Mouse (Mus musculus): ENCODE measurements around the gene Asb2.

DNA sequence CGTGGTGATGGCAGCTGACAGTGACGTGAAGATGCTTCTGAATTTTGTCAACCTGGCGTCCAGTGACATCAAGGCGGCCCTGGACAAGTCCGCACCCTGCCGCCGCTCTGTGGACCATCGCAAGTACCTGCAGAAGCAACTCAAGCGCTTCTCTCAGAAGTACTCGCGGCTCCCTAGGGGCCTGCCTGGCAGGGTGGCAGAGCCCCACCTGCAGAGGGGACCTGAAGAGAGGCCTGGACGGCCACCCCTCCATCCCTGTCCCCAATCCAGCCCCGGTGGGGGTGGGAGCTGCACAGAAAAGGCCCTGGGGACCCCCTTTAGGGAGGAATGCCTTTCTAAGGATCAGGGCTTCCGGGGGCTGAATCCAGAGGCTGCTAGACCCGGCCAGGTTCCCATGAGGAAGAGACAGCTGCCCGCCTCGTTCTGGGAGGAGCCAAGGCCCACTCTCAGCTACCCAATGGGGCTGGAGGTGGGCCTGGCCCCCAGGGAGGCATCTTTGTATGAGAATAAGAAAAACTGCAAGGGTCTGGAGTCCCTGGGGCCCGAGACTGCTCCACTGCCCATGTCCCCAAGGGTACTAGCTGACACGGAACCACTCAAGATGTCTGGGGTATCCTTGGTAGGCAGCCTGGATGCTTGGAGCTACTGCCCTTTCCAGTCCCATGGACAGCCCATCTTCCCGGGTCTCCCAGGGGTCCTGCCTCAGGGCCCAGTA, 39.8 kb downstream of the Asb2 start:
- no peak for TF ChIP-seq CTCF (conservative IDR thresholded peaks at IDR 0.05 in 1 of 2, IDR thresholded peaks at IDR 0.05 in 1 of 2; ENCODE audit: low read depth in 2 of 2, low read length in 2 of 2)
- TF ChIP-seq KAT2A (IDR thresholded peaks at IDR 0.05; ENCODE audit: insufficient replicate concordance, low read length): no peak
- TF ChIP-seq POLR2A (IDR thresholded peaks at IDR 0.05; ENCODE audit: low read depth, low read length): no peak
- no peak for TF ChIP-seq CHD1 (IDR thresholded peaks at IDR 0.05; ENCODE audit: low read depth, low read length)
- TF ChIP-seq E2F4 (IDR thresholded peaks at IDR 0.05; ENCODE audit: insufficient replicate concordance, low read depth, low read length): no peak
- no peak for TF ChIP-seq MAZ (IDR thresholded peaks at IDR 0.05; ENCODE audit: low read depth, low read length)
- TF ChIP-seq TCF12 (IDR thresholded peaks at IDR 0.05; ENCODE audit: low read depth, low read length): no peak
- no peak for TF ChIP-seq EP300 (IDR thresholded peaks at IDR 0.05; ENCODE audit: low read length)
- TF ChIP-seq ETS1 (conservative IDR thresholded peaks at IDR 0.05; ENCODE audit: low read depth, low read length): no peak
- no peak for TF ChIP-seq NELFE (IDR thresholded peaks at IDR 0.05; ENCODE audit: low read depth, low read length)
- TF ChIP-seq NRF1 (IDR thresholded peaks at IDR 0.05; ENCODE audit: low read depth, low read length): no peak
- no peak for TF ChIP-seq USF2 (conservative IDR thresholded peaks at IDR 0.05; ENCODE audit: low read depth, low read length)
